Mouse (Mus musculus) adrenal gland, adult 18-20 months (tissue): Measurements from ENCODE around the gene Lmnb2. TPM values are rescaled to one million over a fixed set of nuclear protein-coding genes. Genes with fewer than 3 reads are reported as not detected.
A peak's percentile ranks its signal among the peaks of the same experiment; 100 is the strongest.

Experiments used
- DNase-seq, 2 experiments: peaks; one replicate each; pipeline ENCODE4 v3.0.0; 2021 to 2022; ENCODE audit warnings: low spot score in 2 of 2
- total RNA-seq, 2 experiments: library from RNA; stranded (reverse); gene quantifications; 1 replicate in 1 of 2; 2 replicates in 1 of 2; pipeline ENCODE4 v1.2.3; 2021

The Lmnb2 gene
- total RNA-seq, 2 experiments from 2014 or later = 14.1 to 15.2 TPM

DNA sequence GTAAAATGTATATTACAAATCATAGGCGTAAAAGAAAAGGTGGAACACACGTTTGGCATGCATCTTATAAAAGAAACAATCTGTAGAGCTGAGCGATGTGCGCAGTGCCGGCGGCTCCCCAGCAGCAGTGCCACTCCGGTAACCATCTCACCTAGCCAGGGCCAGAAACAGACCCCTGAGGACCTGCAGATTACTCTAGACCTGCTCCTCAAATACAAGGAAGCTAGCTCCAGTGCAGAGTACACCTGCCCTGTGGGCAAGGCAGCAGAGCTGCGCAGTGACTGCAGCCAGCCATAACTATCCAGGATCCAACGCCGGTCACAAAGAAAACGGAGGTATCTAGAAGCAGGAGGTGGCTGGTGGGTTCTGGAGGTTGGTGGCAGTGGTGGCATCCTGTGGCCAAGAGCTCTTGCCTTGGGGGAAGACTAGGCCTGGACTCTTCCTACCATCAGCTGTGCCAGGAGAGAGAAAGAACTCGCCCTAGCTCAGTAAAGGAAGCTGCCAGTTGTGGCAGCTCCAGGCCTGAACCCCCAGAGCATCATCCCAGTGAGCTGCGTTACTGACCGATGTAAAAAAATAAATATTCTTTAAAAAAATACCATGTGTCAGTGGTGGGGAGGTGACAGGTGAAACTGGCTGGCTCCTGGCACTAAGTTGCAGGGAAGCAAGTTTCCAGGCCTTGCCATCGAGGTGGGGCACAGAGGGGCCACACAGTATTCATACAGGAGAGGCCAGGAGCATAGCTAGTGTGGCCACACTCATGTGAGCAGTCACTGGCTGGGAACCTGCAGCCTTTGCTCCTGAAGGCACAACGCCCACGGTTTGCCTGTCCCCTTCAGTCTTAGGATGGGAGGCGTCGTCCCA, 16.4 kb downstream of the Lmnb2 start:
- DNase-seq = no peak

DNA sequence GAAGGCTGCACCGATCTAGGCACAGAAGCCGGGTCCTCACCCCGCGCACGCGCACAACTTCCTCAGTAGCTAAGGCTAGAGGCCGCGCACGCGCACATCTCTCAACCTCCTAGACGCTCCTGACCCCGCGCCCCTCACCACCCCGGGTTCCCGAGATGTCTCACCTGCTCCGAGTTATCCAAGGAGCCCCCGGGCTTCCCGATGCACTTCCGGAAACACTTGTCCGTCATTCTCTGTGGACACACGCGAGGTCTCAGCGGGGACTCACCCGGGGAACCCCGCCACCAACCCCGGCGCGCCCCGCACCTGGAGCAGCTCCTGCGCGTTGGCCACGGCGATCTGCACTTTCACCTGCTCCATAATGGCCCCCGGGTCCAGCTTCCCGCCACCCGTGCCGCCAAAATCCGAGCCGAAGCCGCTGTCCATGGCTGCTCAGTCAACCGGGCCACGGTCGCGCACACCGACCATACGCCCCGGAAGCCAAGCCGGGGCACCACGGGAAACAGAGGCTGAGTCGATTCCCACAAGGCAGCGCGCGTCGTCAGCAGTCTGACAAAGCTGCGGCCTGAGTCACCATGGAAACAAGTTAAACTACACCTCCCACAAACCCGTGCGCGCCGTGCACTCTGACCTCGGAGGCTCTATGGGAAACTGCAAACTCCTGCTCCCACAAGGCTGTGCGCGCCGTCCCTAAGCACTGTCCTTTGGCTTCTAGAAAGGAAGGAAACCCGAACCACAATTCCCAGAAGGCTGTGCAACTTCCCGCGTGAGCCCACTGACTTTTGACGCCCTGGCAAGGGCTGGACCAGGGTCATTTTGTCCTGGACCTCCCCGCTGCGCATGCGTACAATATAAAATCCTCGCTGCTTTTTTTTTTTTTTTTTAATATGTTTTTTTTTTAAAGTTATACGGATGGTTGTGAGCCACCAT, 17.5 kb downstream of the Lmnb2 start, which contains the start of gene Timm13:
Gene Timm13 (minus strand): TSS at position 652 of the 930 bp plus-strand sequence.
- peak; percentile 88 to 89 for DNase-seq

GRCm38 (mm10) chr10:80899591-80900317, 18.3 kb downstream of the Lmnb2 start:
- no peak for DNase-seq

GRCm38 (mm10) chr10:80899074-80899473, 19.0 kb downstream of the Lmnb2 start:
- no peak for DNase-seq

GRCm38 (mm10) chr10:80897861-80898510, 20.1 kb downstream of the Lmnb2 start:
- DNase-seq = no peak

DNA sequence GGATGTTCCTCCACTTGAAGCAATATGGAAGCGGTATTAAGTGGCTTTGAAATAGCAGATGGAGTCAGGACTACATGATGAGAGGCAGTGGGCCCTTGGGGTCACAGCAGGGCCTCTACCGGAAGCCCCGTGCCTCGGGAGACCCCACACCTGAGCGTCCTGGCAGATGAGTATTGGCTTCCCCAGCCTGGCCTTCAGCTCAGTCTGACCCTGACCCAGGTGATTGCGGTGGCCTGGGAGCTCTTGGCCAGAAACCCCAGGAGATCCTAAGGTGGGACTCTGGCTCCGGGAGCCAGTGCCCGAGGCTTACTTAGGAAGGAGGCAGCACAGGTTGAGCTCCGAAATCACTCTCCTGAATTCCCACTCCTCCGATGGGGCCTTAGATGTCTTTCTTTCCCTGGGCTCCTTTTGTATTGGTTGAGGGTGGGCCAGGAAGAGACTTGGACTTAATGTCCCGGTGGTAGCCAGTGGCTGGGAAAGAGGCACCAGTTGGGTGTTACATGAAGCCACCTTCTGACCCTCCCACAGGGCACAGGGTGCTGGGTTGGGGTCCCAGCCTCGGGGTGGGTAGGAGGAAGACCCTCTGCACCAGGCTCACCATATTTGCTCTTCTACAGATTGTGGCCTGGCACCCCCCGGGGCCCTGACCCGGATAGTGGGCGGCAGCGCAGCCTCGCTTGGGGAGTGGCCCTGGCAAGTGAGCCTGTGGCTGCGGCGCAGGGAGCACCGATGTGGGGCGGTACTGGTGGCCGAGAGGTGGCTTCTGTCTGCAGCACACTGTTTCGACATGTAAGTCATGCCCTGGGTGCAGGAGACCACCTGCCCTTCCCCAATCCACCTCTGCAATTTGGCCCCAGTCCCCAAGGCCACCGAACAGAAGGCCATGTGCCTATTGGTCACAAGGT, 21.2 kb downstream of the Lmnb2 start:
- DNase-seq = no peak

GRCm38 (mm10) chr10:80895697-80896096, 22.3 kb downstream of the Lmnb2 start:
- DNase-seq = no peak

GRCm38 (mm10) chr10:80895100-80895499, 22.9 kb downstream of the Lmnb2 start:
- DNase-seq = no peak

DNA sequence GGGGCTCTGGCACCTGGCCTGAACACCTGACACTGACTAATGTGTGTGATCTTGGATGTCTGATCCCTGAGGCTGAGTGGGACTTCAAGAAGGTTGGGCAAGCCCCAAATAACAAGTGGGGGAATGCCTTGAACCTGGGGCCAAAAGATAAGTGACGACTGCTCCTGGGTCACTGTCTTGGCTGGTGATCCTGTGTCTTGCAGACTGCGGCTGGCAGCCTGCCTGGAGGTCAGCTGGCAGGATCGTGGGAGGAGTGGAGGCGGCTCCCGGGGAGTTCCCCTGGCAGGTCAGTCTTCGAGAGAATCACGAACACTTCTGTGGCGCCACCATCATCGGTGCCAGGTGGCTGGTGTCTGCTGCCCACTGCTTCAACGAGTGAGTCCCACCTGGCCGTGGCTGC, 30.9 kb downstream of the Lmnb2 start:
- peak; percentile 68 to 74 for DNase-seq

- DNase-seq = peak; percentile 76 to 82
These were observed 36.7 kb downstream of the Lmnb2 start for GRCm38 (mm10) chr10:80881301-80881700.

GRCm38 (mm10) chr10:80880901-80881300, 37.1 kb downstream of the Lmnb2 start:
- no peak for DNase-seq

GRCm38 (mm10) chr10:80880131-80880641, 37.9 kb downstream of the Lmnb2 start:
- DNase-seq = peak; percentile 75 to 79

GRCm38 (mm10) chr10:80876594-80876993, 41.5 kb downstream of the Lmnb2 start:
- DNase-seq = no peak

DNA sequence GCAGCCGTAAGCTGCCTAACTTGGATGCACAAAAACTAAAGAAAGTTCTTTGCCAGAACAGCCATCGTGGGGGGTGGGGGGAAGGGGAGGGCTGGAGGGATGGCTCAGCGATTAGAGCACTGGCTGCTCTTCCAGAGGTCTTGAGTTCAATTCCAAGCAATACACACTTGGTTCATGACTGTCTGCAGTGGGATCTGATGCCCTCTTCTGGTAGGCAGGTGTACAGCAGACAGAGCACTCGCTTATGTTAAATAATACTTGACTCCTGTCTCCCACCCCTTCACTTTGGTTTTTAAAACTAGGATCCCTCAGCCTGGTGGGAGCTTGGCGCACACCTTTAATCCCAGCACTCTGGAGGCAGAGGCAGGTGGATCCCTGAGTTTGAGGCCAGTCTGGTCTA, 42.0 kb downstream of the Lmnb2 start:
- DNase-seq = peak; percentile 47 to 61

DNA sequence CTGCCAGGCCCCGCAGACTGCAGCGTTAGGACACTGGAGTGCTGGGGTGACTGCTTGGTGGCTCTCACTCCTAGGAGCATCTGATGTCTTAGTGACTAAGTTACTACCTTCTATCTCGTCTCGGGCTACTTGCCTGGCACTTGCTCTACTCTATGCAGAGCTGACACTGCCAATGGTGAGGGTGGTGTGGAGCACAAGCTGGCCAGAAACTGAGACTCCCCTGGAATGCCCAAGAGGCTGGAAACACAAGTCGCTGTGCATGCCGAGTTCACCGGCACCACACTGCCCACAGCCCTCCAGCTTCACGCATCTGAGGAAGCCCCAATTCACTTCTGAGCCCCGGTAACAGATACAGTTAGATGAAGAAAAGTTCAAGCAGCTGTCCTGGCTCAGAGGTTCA, 44.0 kb downstream of the Lmnb2 start:
- no peak for DNase-seq

DNA sequence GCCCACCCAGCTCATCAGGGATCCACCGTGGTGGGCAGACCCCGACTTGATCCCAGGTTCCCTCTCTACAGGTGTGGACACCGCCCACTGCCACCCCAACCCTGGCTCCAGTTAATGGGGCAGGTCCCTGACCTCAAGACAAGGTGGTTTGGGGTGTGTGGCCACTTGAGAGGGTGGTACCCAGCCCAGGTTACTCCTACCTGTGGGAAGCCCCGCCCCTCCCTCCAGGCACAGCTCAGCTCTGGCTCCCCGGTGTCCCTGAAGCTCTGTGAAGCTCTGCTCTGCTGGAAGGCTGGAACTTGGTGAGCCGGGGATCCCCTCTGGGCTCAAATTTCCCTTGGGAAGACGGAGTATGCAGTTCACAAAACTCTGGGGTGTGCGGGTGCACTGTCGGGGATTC, 46.5 kb downstream of the Lmnb2 start, which contains the start of gene Tmprss9:
Gene Tmprss9 (plus strand): TSS at position 268 of the 400 bp plus-strand sequence.
- no peak for DNase-seq

- no peak for DNase-seq
These were observed 47.1 kb downstream of the Lmnb2 start for GRCm38 (mm10) chr10:80870993-80871392.

- no peak for DNase-seq
These were observed 53.6 kb downstream of the Lmnb2 start for GRCm38 (mm10) chr10:80864446-80864845.

- no peak for DNase-seq
These were observed 55.7 kb downstream of the Lmnb2 start for GRCm38 (mm10) chr10:80862305-80862704.
